Mouse (Mus musculus) forebrain, embryonic 12.5 days (tissue): Measurements from ENCODE around the gene Mtmr14. TPM values are rescaled to one million over a fixed set of nuclear protein-coding genes. Genes with fewer than 3 reads are reported as not detected.
A peak's percentile ranks its signal among the peaks of the same experiment; 100 is the strongest.

Source experiments
- ATAC-seq: fragments of 200-750 bp; cut with Nextera tagmentation; 2 replicates; pipeline ENCODE4 v1.8.0; 2017; ENCODE audit warnings: moderate TSS enrichment; ENCODE audit not compliant: low FRiP score
- H3K27ac ChIP-seq: fragments of 300-500 bp; sonication (generic); 2 replicates; pipeline ENCODE4 v1.5.1; 2016; ENCODE audit warnings: mild to moderate bottlenecking
- H3K27me3 ChIP-seq: fragments of 300-500 bp; sonication (generic); 2 replicates; pipeline ENCODE4 v1.6.1; 2016; ENCODE audit warnings: mild to moderate bottlenecking
- H3K36me3 ChIP-seq: fragments of 300-500 bp; sonication (generic); replicated peaks from 2 replicates; pipeline ENCODE4 v1.6.1; 2016; ENCODE audit warnings: mild to moderate bottlenecking
- H3K4me1 ChIP-seq: fragments of 300-500 bp; sonication (generic); 2 replicates; pipeline ENCODE4 v1.6.1; 2016
- H3K4me2 ChIP-seq: fragments of 300-500 bp; sonication (generic); 2 replicates; pipeline ENCODE4 v1.6.1; 2016; ENCODE audit warnings: mild to moderate bottlenecking, moderate library complexity
- H3K4me3 ChIP-seq: fragments of 300-500 bp; sonication (generic); replicated peaks from 2 replicates; pipeline ENCODE4 v1.5.1; 2016; ENCODE audit warnings: mild to moderate bottlenecking
- H3K9ac ChIP-seq: fragments of 300-500 bp; sonication (generic); 2 replicates; pipeline ENCODE4 v1.6.1; 2016; ENCODE audit warnings: mild to moderate bottlenecking
- H3K9me3 ChIP-seq: fragments of 300-500 bp; sonication (generic); 2 replicates; pipeline ENCODE4 v1.6.1; 2016
- WGBS: fragments of 180-500 bp; shearing (Covaris S2); methylation state at CpG from one replicate; pipeline ENCODE4 v1.1.7; 2016; 5-methylcytosine and 5-hydroxymethylcytosine counted together
- polyA plus RNA-seq: library from polyadenylated mRNA; unstranded; fragments of >200 nt; fragmentation: Nextera tagmentation; extraction: Ambion mirVana; gene quantifications from 2 replicates; pipeline ENCODE4 v1.2.1, GENCODE M21; 2016

The Mtmr14 gene
- polyA plus RNA-seq, 1 experiment from 2014 or later = 50.0 TPM

DNA sequence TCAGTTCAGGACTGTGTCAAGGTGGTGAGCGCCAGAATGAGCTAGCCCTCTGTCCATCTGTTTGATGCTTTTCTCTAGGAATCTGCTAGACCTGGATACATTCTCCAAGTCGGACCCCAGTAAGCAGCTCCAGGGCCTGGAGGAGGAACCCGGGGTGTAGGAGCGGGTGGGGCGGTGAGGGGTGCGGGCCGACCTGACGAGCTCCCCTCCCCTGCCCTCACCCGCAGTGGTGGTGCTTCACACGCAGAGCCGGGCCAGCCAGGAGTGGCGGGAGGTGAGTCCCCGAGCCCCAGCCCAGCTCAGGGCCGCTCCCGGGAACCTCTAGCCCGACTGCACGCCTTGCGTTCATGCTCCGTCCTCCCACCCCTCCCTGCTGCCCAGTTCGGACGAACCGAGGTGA lies 45.3 kb downstream of the Mtmr14 start:
- 0 out of 2 replicates have a peak, but pooled peaks have one; percentile 27 for ATAC-seq
- no peak overlapping the region for H3K9ac ChIP-seq
- H3K27me3 ChIP-seq = peaks cover 53% of the 10 kb centered on the region
- WGBS = 1% methylated on average over 22 of the region's 22 CpGs
- no peaks in the 10 kb centered on the region for H3K9me3 ChIP-seq
- peak overlapping the region; percentile 48 for H3K4me2 ChIP-seq
- peaks cover 19% of the 10 kb centered on the region for H3K36me3 ChIP-seq
- no peak overlapping the region for H3K27ac ChIP-seq
- peak overlapping the region; percentile 11; the same call in 1 of the 2 replicates for H3K4me3 ChIP-seq
- H3K4me1 ChIP-seq = peaks cover 14% of the 10 kb centered on the region

DNA sequence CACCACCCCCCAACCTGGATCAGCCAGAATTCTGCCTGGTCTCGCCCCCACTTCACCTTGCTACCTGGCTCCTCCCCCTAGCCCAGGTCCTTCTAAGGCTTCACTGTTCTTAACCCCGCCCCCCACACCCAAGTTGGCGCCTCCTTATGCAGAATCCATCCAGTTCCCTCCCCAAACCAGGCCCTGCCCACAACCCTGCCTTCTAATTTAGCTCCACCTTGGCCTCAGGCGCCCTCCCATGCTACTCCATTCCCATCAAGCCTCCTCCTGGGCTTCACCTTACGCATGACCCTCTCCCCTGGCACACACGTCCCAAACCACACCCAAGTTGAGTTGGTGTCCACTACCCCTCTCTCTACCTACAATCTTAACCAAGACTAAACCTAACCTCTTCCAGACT lies 45.9 kb downstream of the Mtmr14 start:
- Histone ChIP-seq H3K4me1 (peaks cover 14% of the 10 kb centered on the region), H3K9ac (no peak overlapping the region), H3K36me3 (peaks cover 14% of the 10 kb centered on the region; the same call in 1 of the 2 replicates), H3K4me3 (no peak overlapping the region), H3K4me2 (0 out of 2 replicates have a peak overlapping the region, but pooled peaks have one; percentile 48), H3K27ac (no peak overlapping the region), H3K9me3 (no peaks in the 10 kb centered on the region), H3K27me3 (peaks cover 53% of the 10 kb centered on the region)
- 0 out of 2 replicates have a peak, but pooled peaks have one; percentile 31 for ATAC-seq
- 7% methylated on average over 6 of the region's 6 CpGs for WGBS

DNA sequence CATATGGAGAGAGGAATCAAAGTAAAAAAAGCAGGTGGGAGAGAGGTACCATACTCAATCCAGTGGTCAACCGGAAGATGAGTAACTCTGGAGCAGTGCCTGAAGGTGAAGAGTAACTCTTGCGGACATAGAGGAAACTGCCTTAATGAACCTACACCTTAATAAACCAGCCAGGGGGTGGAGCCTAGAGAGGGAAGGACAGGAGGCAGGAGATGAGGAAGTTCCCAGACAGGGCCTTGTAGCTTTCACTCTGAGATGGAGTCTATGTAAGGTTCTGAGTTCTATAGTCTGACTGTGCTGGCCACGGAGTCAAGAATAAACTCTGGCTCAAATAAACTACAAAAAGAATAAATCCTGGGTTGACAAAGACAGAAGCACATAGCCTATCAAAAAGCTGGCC lies 47.3 kb downstream of the Mtmr14 start:
- Histone ChIP-seq H3K4me2 (no peak overlapping the region), H3K4me3 (no peak overlapping the region), H3K27ac (no peak overlapping the region), H3K27me3 (peaks cover 53% of the 10 kb centered on the region), H3K4me1 (peaks cover 14% of the 10 kb centered on the region), H3K9ac (no peak overlapping the region), H3K36me3 (peaks cover 3% of the 10 kb centered on the region; the same call in 1 of the 2 replicates), H3K9me3 (no peaks in the 10 kb centered on the region)
- 75% methylated on average over 3 of the region's 3 CpGs for WGBS
- ATAC-seq = no peak

DNA sequence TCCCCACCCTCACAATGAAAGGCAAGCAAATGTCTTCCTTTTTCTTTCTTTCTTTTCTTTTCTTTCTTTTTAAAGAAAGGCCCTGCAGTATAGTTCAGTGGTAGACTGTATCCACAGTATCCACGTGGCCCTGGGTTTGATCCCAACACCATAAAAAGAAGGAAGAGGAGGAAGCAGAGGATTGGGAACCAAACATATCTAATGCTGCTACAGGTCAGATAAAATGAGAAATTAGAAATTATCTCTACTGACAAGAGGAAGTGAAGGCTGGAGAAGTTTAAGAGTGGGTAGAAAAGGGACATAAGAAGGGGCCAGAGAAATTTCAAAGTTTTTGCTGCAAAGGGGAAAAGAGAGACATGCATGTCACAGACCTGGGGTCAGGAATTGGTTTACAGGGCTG lies 48.7 kb downstream of the Mtmr14 start:
- no peak overlapping the region for H3K4me2 ChIP-seq
- H3K9me3 ChIP-seq = no peaks in the 10 kb centered on the region
- ATAC-seq = no peak
- WGBS = 48% methylated on average over 1 of the region's 1 CpGs
- peaks cover 46% of the 10 kb centered on the region for H3K27me3 ChIP-seq
- H3K9ac ChIP-seq = no peak overlapping the region
- H3K4me3 ChIP-seq = no peak overlapping the region
- peaks cover 14% of the 10 kb centered on the region for H3K4me1 ChIP-seq
- no peak overlapping the region for H3K27ac ChIP-seq
- no peaks in the 10 kb centered on the region for H3K36me3 ChIP-seq

GRCm38 (mm10) chr6:113287236-113287635 lies 49.6 kb downstream of the Mtmr14 start:
- Histone ChIP-seq H3K4me2 (no peak overlapping the region), H3K27ac (no peak overlapping the region), H3K27me3 (peaks cover 37% of the 10 kb centered on the region), H3K36me3 (no peaks in the 10 kb centered on the region), H3K9ac (no peak overlapping the region), H3K9me3 (no peaks in the 10 kb centered on the region), H3K4me1 (peaks cover 11% of the 10 kb centered on the region), H3K4me3 (no peak overlapping the region)
- 78% methylated on average over 4 of the region's 4 CpGs for WGBS
- ATAC-seq = no peak

DNA sequence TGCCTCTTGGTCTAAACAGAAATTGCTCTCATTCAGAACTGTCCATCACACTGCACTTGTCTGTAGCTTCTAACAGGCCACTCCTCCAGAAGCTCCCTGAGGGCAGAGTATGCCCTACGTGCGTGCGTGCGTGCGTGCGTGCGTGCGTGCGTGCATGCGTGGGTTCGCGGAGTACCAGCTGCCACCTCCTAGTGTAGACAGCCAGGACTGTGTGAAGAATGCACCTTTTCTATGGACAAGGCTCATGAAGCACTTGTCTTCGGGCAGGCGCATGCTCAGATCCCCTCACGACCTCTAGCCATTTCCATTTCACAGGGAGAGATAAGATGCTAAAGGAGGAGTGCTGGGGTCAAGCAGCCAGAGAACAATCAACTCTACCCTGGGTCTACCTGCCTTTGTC lies 51.7 kb downstream of the Mtmr14 start:
- Histone ChIP-seq H3K4me2 (no peak overlapping the region), H3K9ac (no peak overlapping the region), H3K36me3 (no peaks in the 10 kb centered on the region), H3K9me3 (no peaks in the 10 kb centered on the region), H3K4me1 (no peaks in the 10 kb centered on the region), H3K27me3 (peaks cover 16% of the 10 kb centered on the region), H3K4me3 (no peak overlapping the region), H3K27ac (no peak overlapping the region)
- 93% methylated on average over 15 of the region's 15 CpGs for WGBS
- no peak for ATAC-seq

DNA sequence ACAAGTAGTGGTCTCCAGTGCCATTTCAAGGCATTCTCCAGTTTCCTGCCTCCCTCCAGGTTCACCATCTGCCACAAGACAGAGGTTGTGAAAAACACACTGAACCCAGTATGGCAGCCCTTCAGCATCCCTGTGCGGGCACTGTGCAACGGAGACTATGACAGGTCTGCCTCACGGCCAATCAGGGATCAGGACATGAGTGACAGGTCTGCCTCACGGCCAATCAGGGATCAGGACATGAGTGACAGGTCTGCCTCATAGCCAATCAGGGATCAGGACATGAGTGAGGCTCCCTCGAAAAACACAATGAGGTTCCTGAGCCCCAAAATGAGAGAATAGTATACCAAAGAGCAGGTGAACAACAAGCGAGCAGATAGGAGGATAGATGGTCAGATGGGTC lies 52.7 kb downstream of the Mtmr14 start:
- ATAC-seq = no peak
- Histone ChIP-seq H3K36me3 (no peaks in the 10 kb centered on the region), H3K4me1 (no peaks in the 10 kb centered on the region), H3K9me3 (no peaks in the 10 kb centered on the region), H3K9ac (no peak overlapping the region), H3K4me2 (no peak overlapping the region), H3K4me3 (no peak overlapping the region), H3K27ac (no peak overlapping the region), H3K27me3 (peaks cover 6% of the 10 kb centered on the region)
- 70% methylated on average over 6 of the region's 6 CpGs for WGBS

- Histone ChIP-seq H3K4me1 (no peaks in the 10 kb centered on the region), H3K9me3 (no peaks in the 10 kb centered on the region), H3K4me2 (no peak overlapping the region), H3K4me3 (no peak overlapping the region), H3K36me3 (no peaks in the 10 kb centered on the region), H3K27me3 (no peaks in the 10 kb centered on the region; the same call in 1 of the 2 replicates), H3K9ac (no peak overlapping the region), H3K27ac (no peak overlapping the region)
- no peak for ATAC-seq
- 81% methylated on average over 5 of the region's 5 CpGs for WGBS
These were observed 55.3 kb downstream of the Mtmr14 start for GRCm38 (mm10) chr6:113292938-113293337.

DNA sequence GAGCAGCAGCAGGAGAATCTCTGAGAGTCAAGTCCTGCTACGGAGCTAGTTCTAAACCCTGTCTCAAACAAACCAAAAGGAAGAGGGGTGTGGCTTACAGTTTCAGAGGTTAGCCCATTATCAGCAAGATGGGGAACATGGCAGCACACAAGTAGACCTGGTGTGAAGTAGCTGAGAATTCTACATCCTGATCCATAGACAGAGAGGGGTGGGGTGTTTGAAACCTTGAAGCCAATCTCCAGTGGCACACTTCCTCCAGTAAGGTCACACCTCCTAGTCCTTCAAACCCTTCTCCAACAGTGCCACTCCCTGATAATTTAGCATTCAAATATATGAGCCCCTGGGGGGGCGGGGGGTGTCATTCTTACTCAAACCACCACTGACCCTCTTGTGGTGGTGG lies 58.4 kb downstream of the Mtmr14 start:
- H3K9ac ChIP-seq = no peak overlapping the region
- no peaks in the 10 kb centered on the region; the same call in 1 of the 2 replicates for H3K27me3 ChIP-seq
- 86% methylated on average over 2 of the region's 2 CpGs for WGBS
- H3K4me3 ChIP-seq = no peak overlapping the region
- no peak overlapping the region for H3K27ac ChIP-seq
- no peak overlapping the region for H3K4me2 ChIP-seq
- ATAC-seq = no peak
- no peaks in the 10 kb centered on the region for H3K9me3 ChIP-seq
- no peaks in the 10 kb centered on the region for H3K4me1 ChIP-seq
- H3K36me3 ChIP-seq = no peaks in the 10 kb centered on the region

DNA sequence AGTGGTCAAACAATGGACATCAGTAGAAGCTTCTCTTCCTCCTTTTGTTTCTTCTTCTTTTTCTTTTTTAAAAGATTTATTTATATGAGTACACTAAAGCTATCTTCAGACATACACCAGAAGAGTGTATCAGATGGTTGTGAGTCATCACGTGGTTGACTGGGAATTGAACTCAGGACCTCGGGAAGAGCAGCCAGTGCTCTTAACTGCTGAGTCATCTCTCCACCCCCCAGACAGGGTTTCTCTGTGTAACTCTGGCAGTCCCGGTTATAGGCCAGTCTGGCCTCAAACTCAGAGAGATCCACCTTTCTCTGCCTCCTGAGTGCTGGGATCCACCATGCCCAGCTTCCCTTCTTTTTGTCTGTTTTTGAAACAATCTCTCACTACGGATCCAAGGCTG lies 59.0 kb downstream of the Mtmr14 start:
- Histone ChIP-seq H3K36me3 (no peaks in the 10 kb centered on the region), H3K4me2 (no peak overlapping the region), H3K9me3 (no peaks in the 10 kb centered on the region), H3K9ac (no peak overlapping the region), H3K27ac (no peak overlapping the region), H3K27me3 (no peaks in the 10 kb centered on the region; the same call in 1 of the 2 replicates), H3K4me1 (no peaks in the 10 kb centered on the region), H3K4me3 (no peak overlapping the region)
- WGBS = 77% methylated on average over 4 of the region's 4 CpGs
- no peak for ATAC-seq

DNA sequence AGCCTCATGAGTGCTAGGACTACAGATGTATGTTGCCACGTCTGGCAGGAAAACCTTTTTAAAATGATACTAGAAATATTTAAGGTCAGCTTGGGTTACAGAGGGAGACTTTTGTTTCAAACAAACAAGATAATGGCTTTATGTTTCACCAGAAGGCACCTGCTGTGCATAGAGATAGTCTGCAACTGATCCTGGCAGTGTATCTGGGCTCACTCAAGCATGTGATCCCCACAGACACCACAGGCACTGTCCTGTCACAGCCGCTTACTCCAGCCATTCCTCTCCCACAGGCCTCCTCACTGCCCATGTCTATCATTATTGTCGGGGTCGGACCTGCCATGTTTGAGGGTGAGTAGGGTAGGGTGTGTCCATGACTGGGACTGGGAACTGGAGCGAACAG lies 63.7 kb downstream of the Mtmr14 start:
- WGBS = 80% methylated on average over 5 of the region's 5 CpGs
- peaks cover 7% of the 10 kb centered on the region; the same call in 1 of the 2 replicates for H3K4me1 ChIP-seq
- ATAC-seq = no peak

GRCm38 (mm10) chr6:113302258-113302657 lies 64.6 kb downstream of the Mtmr14 start:
- 27% methylated on average over 3 of the region's 3 CpGs for WGBS
- Histone ChIP-seq H3K27ac (no peak overlapping the region), H3K36me3 (no peaks in the 10 kb centered on the region)

More for the DNA sequence above, 63.7 kb downstream of the Mtmr14 start:
- Histone ChIP-seq H3K4me3 (no peak overlapping the region), H3K9ac (no peak overlapping the region), H3K27ac (no peak overlapping the region), H3K4me2 (no peak overlapping the region), H3K9me3 (no peaks in the 10 kb centered on the region), H3K27me3 (0 out of 2 replicates have a peak, but pooled peaks cover 3% of the 10 kb centered on the region), H3K36me3 (no peaks in the 10 kb centered on the region)

DNA sequence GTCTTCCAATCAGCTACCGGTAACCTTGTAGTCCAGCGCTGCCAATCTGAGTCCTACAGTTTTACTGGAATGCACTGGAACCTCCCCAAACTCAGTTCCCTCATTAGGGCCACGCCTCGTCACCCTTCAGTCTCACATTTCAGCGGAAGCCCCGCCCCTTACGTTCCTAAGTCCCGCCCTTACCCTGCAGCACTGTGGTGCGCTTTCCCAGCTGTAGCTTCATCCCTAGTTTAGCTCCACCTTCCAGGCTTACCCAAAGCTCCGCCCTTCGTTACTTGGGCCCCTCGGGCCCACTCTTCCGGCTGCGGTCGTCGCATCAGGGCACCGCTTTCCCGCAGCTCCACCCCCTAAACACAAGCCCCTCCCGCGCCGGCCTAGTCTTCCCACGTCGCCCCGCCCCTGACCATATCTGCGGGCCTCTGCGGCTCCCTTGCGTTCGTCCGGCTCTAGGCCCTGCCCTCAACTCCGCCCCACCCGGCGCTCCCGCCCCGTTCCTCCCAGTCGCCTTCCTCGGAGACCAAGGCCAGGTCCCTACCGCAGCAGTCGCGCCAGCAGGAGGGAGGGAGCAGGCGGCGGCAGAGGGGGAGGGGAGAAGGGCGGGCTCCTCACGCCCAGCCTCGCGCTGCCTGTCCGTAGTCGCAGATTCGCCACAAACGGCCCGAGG lies 68.8 kb downstream of the Mtmr14 start:
- Histone ChIP-seq H3K4me2 (peak overlapping the region; percentile 99), H3K4me3 (peak overlapping the region; percentile 98), H3K27ac (peak overlapping the region; percentile 98), H3K9ac (peak overlapping the region; percentile 97), H3K9me3 (no peaks in the 10 kb centered on the region), H3K27me3 (0 out of 2 replicates have a peak, but pooled peaks cover 3% of the 10 kb centered on the region), H3K4me1 (peaks cover 31% of the 10 kb centered on the region), H3K36me3 (peaks cover 17% of the 10 kb centered on the region)
- peak; percentile 98 for ATAC-seq
- under 1% methylated on average over 43 of the region's 50 CpGs for WGBS

More at GRCm38 (mm10) chr6:113302258-113302657, 64.6 kb downstream of the Mtmr14 start:
- H3K9me3 ChIP-seq = no peaks in the 10 kb centered on the region
- ATAC-seq = no peak
- no peak overlapping the region for H3K4me2 ChIP-seq
- 0 out of 2 replicates have a peak, but pooled peaks cover 3% of the 10 kb centered on the region for H3K27me3 ChIP-seq
- peaks cover 7% of the 10 kb centered on the region; the same call in 1 of the 2 replicates for H3K4me1 ChIP-seq
- H3K9ac ChIP-seq = no peak overlapping the region
- no peak overlapping the region for H3K4me3 ChIP-seq
